Mouse (Mus musculus) kidney, adult 2 months (tissue): ENCODE results near the gene Mapk8ip2.

Source experiments
- CTCF ChIP-seq: fragments of 200-500 bp; conservative IDR thresholded peaks from 2 replicates; pipeline ENCODE4 v1.5.1; 2011; ENCODE audit warnings: low read depth, mild to moderate bottlenecking, control low read depth, low read length, moderate library complexity, mixed read lengths; ENCODE audit not compliant: insufficient read depth, insufficient read length
- POLR2A ChIP-seq: fragments of 200-500 bp; IDR thresholded peaks from one replicate; pipeline ENCODE4 v1.6.1; 2011; ENCODE audit warnings: low read depth, low read length, control low read depth

GRCm38 (mm10) chr15:89406691-89407090 lies 47.0 kb upstream of the Mapk8ip2 start:
- TF ChIP-seq POLR2A: no peak
- TF ChIP-seq CTCF: no peak
